Mouse (Mus musculus) ES-E14 (cell line): Measurements from ENCODE around the gene Sys1. TPM values are rescaled to one million over a fixed set of nuclear protein-coding genes. Genes with fewer than 3 reads are reported as not detected.

ENCODE experiments used
- DNase-seq: peaks from one replicate; pipeline ENCODE4 v3.0.0-alpha.2; 2013; ENCODE audit warnings: low read depth, low spot score
- H3K27ac ChIP-seq: 2 replicates; pipeline ENCODE4 v1.5.1; 2012; ENCODE audit warnings: low read depth, mild to moderate bottlenecking, low read length, moderate library complexity, mixed read lengths; ENCODE audit not compliant: poor library complexity, insufficient read depth, severe bottlenecking
- H3K36me3 ChIP-seq: 2 replicates; pipeline ENCODE4 v1.6.1; 2012; ENCODE audit warnings: mild to moderate bottlenecking, low read length, moderate library complexity, mixed read lengths; ENCODE audit not compliant: control insufficient read depth, poor library complexity, insufficient read depth, severe bottlenecking
- H3K4me1 ChIP-seq, 2 experiments: fragments of 150-350 bp in 1 of 2; sonication (generic) in 1 of 2; 2 replicates each; pipeline ENCODE4 v1.6.1; 2012; ENCODE audit warnings: low read length in 2 of 2, mild to moderate bottlenecking in 1 of 2, mixed read lengths in 1 of 2; ENCODE audit not compliant: control insufficient read depth in 2 of 2, insufficient read depth in 2 of 2, poor library complexity in 1 of 2
- H3K4me3 ChIP-seq, 2 experiments: fragments of 150-350 bp in 1 of 2; sonication (generic) in 1 of 2; 2 replicates each; pipeline ENCODE4 v1.5.1; 2012; ENCODE audit warnings: low read length in 2 of 2, low read depth in 1 of 2, mild to moderate bottlenecking in 1 of 2, mixed read lengths in 1 of 2; ENCODE audit not compliant: insufficient read depth in 1 of 2, poor library complexity in 1 of 2, severe bottlenecking in 1 of 2
- H3K9ac ChIP-seq: 2 replicates; pipeline ENCODE4 v1.6.1; 2012; ENCODE audit warnings: low read depth, mild to moderate bottlenecking, low read length, mixed read lengths; ENCODE audit not compliant: poor library complexity, insufficient read depth, severe bottlenecking
- H3K9me3 ChIP-seq: fragments of 150-350 bp; sonication (generic); 2 replicates; pipeline ENCODE4 v1.6.1; 2012; ENCODE audit warnings: low read depth, mild to moderate bottlenecking, low read length; ENCODE audit not compliant: control insufficient read depth, insufficient read depth
- CHD2 ChIP-seq: IDR thresholded peaks from 2 replicates; pipeline ENCODE4 v1.6.1; 2014; ENCODE audit warnings: mild to moderate bottlenecking, low read depth, low read length, inconsistent platforms
- HCFC1 ChIP-seq: IDR thresholded peaks from 2 replicates; pipeline ENCODE4 v1.6.1; 2012; ENCODE audit warnings: low read length, inconsistent platforms, borderline replicate concordance; ENCODE audit not compliant: insufficient read depth
- MAFK ChIP-seq: IDR thresholded peaks from 2 replicates; pipeline ENCODE4 v1.6.1; 2014; ENCODE audit warnings: mild to moderate bottlenecking, low read depth, low read length, inconsistent platforms; ENCODE audit not compliant: insufficient read depth
- ZC3H11A ChIP-seq: IDR thresholded peaks from 2 replicates; pipeline ENCODE4 v1.6.1; 2012; ENCODE audit warnings: low read depth, mild to moderate bottlenecking, inconsistent platforms, low read length, borderline replicate concordance
- ZNF384 ChIP-seq: IDR thresholded peaks from 2 replicates; pipeline ENCODE4 v1.6.1; 2012; ENCODE audit warnings: low read depth, low read length, inconsistent platforms
- in situ Hi-C, 2 experiments: fragments of 600-800 bp; cut with MboI; formaldehyde crosslinking; loops; one replicate each; pipeline ENCODE4 v1.15.1; 2025; ENCODE audit warnings: low sequenced_read_pairs in 2 of 2, inconsistent platforms in 1 of 2; ENCODE audit not compliant: unreplicated experiment in 2 of 2
- total RNA-seq: library from RNA; depleted of rRNA; stranded (reverse); fragments of 300-350 nt; gene quantifications from 2 replicates; pipeline ENCODE4 v1.2.3, GENCODE M21; 2012

The Sys1 gene
- total RNA-seq, 1 experiment = 47.6 TPM

DNA sequence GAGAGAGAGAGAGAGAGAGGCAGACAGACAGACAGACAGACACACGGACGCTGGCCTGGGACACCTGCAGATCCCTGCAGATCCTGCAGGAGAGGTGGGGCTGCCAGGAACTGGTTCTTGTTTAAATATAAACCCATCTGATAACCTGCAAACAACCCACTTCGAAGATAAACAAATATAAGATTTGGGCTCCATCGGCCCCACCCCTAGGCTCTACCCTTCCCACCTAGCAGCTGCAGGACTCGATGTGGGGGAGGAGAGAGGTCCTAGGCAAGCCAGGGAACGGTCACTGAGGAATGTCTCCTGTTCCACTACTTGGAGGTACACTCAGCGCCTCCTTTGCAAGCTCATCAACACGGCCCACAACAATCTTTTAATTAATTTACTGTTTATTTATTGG, 18.5 kb upstream of the Sys1 start:
- in situ Hi-C loops = no loop called here
- Histone ChIP-seq H3K36me3 (peaks cover 5% of the 10 kb centered on the region; the same call in 1 of the 2 replicates), H3K27ac (no peak overlapping the region), H3K4me3 (no peak overlapping the region), H3K9ac (no peak overlapping the region), H3K4me1 (peaks cover 2 to 66% of the 10 kb centered on the region in 2 experiments; a peak in 3 of 4 replicates), H3K9me3 (no peaks in the 10 kb centered on the region)
- no peak for TF ChIP-seq ZNF384
- no peak for TF ChIP-seq ZC3H11A
- no peak for TF ChIP-seq MAFK
- TF ChIP-seq CHD2 = no peak
- no peak for TF ChIP-seq HCFC1
- no peak for DNase-seq

DNA sequence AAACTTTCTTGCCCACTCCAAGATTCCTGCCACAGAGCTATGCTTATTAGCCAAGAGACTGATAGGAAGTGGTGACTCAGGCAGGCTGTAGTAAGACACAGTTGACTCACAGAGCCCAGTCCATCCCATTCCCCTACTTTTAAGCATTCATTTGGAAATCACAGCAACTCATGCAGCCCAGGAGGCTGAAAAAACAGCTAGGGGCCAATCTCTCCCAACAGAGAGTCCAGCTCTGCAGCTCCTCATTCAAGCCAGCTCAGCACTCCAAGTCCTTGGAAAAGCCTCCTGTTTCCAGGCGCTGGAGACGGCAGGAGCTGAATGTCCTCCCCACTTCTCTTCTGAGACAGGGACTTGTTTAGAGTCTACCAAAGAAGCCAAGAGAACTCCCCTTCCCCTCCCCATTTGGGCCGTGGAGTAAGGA, 17.8 kb upstream of the Sys1 start:
- H3K27ac ChIP-seq = no peak overlapping the region
- no peak overlapping the region for H3K9ac ChIP-seq
- no peaks in the 10 kb centered on the region for H3K9me3 ChIP-seq
- DNase-seq = no peak
- no peak for TF ChIP-seq CHD2
- no peak for TF ChIP-seq ZC3H11A
- no peak for TF ChIP-seq MAFK
- TF ChIP-seq ZNF384 = no peak
- no peak for TF ChIP-seq HCFC1
- in situ Hi-C loops = no loop called here
- peaks cover 5% of the 10 kb centered on the region; the same call in 1 of the 2 replicates for H3K36me3 ChIP-seq
- peaks cover 5 to 63% of the 10 kb centered on the region in 2 experiments for H3K4me1 ChIP-seq
- no peak overlapping the region for H3K4me3 ChIP-seq

DNA sequence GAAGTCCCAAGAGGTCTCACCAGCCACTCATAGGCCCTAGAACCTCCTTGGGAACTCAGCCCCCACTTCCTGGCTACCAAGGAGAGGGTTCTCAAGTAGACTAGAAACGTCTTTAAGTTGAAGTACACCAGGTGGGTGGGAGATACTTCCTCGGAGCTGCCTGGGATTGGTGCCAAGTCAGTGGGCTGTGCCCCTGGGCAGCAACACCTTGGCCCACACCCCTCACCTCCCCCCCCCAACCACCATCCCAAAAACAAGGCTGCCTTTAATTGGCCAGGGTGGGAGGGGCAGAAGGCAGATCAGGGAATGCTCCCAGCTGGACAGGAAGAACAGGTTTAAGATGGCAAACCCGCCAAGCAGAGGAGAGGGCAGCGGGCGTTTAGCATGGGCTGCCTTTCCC, 16.4 kb upstream of the Sys1 start:
- TF ChIP-seq ZC3H11A = no peak
- no peak for TF ChIP-seq CHD2
- no peak for TF ChIP-seq MAFK
- no peak for TF ChIP-seq ZNF384
- no peak overlapping the region for H3K9ac ChIP-seq
- DNase-seq = no peak
- peaks cover 7 to 52% of the 10 kb centered on the region in 2 experiments for H3K4me1 ChIP-seq
- H3K27ac ChIP-seq = no peak overlapping the region
- H3K36me3 ChIP-seq = peaks cover 3% of the 10 kb centered on the region; the same call in 1 of the 2 replicates
- in situ Hi-C loops = no loop called here
- no peaks in the 10 kb centered on the region for H3K9me3 ChIP-seq
- no peak overlapping the region for H3K4me3 ChIP-seq

DNA sequence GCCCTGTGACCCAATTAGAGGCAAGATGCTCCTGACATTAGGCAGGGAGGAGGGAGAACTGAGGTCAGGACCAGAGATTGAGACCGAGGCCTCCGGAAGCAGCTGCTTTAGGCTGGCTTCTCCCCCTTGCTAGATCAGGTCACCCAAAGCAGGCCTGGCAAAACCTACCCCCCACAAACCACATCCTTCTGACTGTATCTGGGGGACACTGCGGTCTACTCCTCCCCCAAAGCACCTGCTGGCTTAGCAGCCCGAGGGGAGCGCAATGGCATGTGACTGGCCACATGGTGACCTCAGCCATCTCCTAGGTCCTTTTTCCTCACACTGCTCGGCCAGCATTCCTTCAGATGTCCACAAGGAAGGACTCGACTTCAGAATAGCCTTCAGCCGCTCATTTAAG, 15.6 kb upstream of the Sys1 start:
- Histone ChIP-seq H3K9ac (peak overlapping the region; percentile 26), H3K4me3 (peak overlapping the region in 1 of 2 experiments; percentile 78; a peak in 3 of 4 replicates), H3K4me1 (peaks cover 5 to 47% of the 10 kb centered on the region in 2 experiments), H3K9me3 (no peaks in the 10 kb centered on the region), H3K36me3 (peaks cover 3% of the 10 kb centered on the region; the same call in 1 of the 2 replicates), H3K27ac (no peak overlapping the region)
- in situ Hi-C loops = no loop called here
- TF ChIP-seq CHD2 (no peak), MAFK (no peak), ZNF384 (no peak), HCFC1 (no peak), ZC3H11A (no peak)
- DNase-seq = no peak

DNA sequence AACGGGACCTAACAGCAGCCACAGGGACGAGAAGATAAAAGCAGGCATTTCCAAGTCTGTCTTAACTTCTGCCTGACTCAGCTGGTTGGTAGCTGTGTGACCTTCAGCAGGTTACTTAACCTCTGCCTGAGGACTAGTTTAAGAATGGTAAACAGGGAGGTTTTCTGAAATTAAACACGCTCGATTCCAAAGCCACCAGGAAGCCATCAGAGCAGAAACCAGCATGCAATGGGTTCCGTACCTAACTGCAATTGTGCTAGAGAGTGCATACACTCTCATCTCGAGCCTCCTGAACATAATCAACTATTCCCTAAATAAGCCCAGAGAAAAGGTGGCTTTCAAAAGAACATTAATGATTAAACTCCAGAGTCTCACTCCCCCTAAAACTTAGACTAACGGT, 15.0 kb upstream of the Sys1 start:
- Histone ChIP-seq H3K36me3 (peaks cover 3% of the 10 kb centered on the region; the same call in 1 of the 2 replicates), H3K9me3 (no peaks in the 10 kb centered on the region), H3K9ac (peak overlapping the region; percentile 26), H3K4me3 (peak overlapping the region; percentile 78 to 92), H3K4me1 (peaks cover 5 to 42% of the 10 kb centered on the region in 2 experiments), H3K27ac (no peak overlapping the region)
- no peak for DNase-seq
- no peak for TF ChIP-seq ZC3H11A
- TF ChIP-seq ZNF384 = no peak
- TF ChIP-seq MAFK = no peak
- TF ChIP-seq CHD2 = no peak
- TF ChIP-seq HCFC1 = no peak
- in situ Hi-C loops = no loop called here
